Mouse (Mus musculus): ENCODE data around the gene Sorl1.
"Not testable (repeated sequence)": the region's sequence is repeated elsewhere in the genome, so short reads cannot be mapped to it uniquely, and the experiment has no call there.

Sorl1 gene

DNA sequence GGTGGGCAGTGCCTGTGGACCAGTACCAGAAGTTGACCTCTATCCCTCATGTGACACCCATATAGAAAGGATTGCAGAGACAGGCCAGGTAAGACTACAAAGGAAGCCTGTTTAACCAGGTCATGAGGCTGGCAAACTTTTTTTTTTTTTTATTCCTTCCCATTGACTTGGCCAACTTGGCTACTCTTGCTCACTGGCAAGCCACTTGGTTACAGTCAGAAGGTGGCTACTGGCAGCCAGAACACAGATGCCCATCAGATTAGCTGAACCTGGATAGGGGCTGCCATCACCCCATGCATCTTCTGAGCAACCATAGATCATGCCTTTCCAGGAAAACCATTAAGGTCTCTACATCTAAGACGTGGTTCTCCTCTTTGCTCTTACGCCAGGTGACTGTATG is 31.3 kb downstream of the Sorl1 start:
- DNase-seq (ENCODE audit: low read depth), result no peak

DNA sequence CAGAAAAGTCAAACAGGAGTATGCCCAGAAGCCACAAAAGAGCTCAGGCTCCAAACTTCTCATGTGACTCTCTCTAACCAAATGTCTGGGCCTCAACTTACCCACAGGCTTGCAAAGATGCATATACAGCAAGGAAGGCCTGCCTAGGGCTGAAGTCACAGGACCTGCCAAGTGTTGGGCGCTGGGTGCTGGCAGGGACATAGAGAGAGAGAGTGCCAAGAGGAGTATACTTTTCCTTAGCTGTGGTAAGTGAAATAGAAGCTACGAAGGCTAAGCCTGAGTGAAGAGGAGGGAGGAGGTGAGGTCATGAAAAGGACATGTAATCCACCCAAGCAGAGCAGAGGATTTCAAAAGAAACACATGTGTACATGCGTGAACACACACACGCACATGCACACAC is 32.5 kb downstream of the Sorl1 start:
- DNase-seq (ENCODE audit: low read depth), result no peak

DNA sequence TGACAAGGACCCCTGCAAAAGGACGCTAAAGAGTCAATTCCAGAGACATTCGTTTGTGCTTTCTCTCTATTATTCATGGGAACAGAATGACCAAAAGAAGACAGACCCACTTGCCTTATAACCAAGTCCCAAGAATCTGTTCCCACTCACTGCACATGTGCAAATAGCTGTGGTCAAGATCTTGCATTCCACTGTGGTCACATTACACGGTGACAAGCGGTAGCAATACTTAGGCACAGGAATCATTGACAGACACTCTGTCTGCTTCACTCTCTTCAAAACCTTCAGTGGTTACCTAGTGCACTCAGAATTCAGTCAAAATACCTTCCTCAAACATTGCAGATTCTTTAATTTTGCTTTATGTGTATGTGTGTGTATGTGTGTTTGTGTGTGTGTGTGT is 36.2 kb downstream of the Sorl1 start:
- DNase-seq (ENCODE audit: low read depth), result no peak

DNA sequence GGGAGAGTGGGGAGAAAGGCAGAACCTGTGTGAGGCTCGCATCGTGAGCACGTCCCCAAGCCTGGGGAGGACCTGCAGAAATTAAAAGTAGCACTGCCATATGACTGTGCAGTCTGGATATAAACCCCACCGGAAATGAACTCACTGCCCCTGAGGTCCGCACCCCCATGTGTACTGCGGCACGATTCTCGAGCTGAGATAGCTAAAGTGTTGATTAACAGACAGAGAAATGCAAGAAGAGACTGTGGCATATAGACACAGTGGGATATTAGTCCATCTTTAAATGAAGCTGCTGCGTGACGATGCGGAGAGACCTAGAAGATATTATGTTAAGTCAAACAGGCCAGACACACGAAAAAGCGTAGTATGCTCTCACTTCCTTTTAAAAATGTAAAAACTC is 38.1 kb downstream of the Sorl1 start:
- DNase-seq (ENCODE audit: low read depth), result no peak

DNA sequence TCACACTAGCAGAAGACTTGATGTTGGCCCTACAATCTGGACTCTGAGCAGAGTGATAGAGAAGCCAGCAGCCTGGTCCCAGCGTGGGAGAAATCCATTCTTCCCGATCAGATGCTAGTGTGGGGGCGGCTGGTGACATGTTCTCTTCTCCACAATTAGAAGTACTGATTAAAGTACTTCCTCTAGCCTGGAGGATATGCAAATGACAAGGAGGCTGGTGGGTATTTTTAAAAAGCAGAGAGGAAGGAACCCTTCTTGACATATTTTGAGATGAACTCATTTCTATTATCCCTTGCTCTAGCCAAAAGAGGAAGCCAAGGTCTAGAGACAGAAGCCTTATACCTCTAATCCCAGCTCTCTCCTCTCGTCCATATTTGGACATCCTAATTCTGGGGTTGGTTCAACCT is 40.4 kb downstream of the Sorl1 start:
- DNase-seq (ENCODE audit: low read depth), result no peak

DNA sequence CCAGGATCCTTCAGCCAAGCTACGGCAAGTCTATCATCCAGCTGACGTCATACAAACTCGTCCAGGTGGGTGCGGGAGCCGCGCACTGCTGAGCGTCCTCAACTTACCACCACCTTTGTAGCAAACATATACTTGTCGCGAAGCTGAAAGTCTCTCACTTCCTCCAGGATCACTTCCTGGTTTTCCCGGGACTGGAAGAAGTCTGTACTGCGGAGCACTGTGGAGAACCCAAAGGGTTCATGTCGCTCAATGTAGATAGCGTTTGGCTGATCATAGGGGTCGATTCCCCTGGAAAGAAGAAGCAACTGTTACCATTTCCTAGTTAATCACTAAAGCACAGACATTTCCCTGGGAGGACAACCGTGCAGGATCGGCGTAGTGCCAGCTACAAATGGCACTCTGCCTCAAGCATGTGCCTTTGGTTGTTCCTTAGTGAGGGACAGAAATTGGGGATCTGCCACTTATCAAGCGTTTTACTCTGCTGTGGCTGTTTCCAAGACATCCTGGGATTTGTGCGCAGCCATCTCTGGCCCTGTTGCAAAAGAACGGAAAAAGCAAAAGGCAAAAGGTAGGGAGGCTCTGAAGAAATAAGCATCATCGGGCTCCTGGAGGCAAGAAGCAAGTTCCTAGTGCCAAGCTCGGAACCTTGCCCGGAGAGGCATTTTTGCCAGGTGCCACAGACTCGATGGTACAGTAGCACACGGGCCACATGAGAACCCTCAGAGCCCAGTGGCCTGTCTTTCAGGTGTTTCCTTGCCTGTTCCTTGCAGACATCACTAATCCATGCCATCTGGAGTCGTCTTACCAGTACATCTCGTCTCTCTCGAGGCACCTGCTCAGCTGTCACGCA is 42.2 kb downstream of the Sorl1 start:
- DNase-seq (ENCODE audit: low read depth), result no peak

DNA sequence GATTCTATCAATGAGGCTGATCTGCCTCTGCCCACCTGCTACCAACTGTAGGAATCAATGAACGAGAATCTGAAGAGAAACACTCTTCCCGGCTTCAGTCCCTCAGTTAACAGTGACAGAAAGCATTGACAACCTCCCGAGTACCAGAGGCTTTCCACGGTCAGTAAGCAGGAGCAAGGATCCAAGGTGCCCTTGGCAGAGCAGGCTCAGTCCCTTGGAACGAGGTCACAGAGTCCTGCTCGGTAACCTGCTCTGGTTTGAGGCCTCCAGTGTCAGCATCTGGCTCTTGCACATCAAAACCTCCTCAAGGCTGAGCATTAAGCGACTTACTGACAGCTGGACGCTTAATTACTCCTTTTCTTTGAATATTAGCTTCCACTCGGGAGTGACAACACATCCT is 43.4 kb downstream of the Sorl1 start:
- DNase-seq (ENCODE audit: low read depth), result no peak

DNA sequence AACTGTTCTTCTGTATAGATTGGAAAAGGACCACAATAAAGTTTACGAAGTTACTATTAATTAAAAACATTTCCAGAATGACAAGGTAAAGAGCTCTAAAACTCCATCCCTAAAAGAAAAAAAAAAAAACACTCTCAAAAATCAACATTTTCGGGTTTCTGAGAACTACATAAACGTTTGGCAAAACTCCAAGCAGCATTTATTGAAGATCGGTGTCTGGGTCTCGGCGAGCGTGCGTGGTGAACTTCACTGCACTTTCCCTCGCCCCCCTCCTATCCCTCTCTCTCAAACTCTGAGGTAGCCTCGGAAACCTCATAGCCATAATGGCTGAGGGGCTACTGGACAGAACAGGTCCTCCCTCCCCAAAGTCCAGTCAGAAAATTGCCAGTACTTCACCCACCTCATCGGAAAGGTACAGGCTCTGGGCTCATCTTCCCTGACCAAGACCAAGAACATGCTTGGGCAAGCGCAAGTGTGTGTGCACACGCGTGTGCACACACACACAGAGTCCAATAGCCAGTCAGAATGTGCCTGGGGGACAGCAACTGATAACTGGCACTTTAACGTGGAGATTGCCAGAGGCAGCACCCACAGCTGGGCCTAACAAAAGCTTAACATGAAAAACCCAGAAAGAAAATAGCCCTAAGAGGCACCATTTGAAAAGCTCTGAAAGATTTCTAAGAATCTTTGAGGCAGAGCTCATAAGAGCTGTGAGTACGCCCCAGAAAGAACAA is 46.8 kb downstream of the Sorl1 start:
- no peak for DNase-seq (ENCODE audit: low read depth)

DNA sequence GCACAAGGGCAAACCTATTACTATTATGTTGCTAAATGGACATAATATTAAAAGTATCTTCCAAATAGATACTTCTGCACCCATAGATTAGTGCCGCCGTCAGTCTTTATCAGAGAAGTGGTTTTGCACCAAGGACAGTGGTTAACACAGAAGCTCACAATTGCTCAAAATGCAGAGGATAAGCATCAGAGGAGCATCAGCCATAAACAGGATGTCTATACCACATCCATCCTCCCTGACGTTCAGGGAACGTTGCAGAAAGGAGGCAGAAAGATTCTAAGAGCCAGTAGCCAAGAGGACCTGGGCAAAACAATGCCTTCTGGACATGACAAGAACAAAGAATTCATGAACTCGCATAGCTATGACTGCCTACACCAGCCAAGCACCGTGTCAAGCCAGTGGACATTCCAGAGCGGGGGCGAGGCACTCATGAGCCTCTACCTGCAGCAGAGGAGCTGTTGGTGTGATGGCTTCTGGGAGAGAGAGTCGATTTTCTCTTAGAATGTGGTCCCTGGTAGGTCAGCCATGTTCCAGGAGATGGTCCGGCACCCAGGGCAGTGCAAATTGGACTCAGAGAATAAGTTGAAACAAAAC is 47.7 kb downstream of the Sorl1 start:
- no peak for DNase-seq (ENCODE audit: low read depth)

DNA sequence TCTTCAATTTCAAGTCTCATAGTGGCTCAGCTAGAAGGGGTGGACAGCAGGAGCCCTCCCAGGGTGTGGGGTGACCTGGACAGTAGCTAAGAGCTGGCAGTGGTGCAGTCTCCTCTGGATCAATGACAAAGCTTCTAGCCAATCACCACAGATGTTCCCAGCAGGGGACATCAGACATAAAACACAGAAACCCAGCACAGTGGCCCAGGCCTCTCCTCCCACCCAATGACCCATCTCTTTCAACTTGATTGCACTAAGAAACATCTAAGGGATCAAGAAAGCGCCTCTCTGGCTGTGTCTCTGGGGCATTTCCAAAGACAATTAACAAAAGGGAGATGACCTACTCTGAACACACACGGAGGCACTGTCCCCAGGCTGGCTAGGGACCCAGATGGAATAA is 48.9 kb downstream of the Sorl1 start:
- DNase-seq (ENCODE audit: low read depth), result no peak

DNA sequence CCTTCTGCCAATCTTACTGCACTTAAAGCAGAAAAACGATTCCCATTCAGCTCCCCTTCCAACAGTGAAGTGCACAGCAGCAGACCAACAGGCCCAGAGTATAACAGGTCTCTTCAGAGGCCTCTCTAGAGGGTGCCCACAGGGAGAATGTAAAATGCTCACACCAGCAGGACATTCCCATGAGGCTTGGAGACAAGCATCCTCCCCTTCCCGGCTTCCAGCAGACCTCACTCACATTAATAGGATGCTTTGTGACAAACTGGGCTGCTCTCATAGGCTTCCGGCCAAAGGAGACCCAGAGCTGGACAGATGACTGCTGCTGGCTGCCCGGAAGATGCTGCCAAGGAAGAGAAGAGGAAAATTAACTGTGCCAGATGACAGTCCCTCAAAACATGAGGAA is 52.1 kb downstream of the Sorl1 start:
- no peak for DNase-seq (ENCODE audit: low read depth)

DNA sequence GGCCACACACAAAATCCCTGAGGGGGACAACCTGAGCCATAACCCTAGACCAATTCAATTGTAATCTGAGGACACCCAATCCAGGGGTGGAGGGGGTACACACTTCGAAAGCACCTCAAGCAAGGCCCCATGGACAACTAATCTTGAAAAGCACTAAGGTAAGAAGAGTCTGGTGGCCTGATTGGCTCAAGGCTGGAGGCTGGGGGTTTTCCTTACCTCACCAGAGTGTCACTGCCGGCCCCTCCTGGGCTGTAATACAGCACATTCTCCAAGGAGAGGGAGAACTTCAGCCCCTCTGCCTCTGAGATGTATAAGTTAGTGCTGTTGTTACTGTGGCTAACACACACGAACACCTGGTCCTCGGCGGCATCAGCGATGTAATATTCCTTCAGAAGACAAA is 53.2 kb downstream of the Sorl1 start:
- DNase-seq (ENCODE audit: low read depth), result no peak

DNA sequence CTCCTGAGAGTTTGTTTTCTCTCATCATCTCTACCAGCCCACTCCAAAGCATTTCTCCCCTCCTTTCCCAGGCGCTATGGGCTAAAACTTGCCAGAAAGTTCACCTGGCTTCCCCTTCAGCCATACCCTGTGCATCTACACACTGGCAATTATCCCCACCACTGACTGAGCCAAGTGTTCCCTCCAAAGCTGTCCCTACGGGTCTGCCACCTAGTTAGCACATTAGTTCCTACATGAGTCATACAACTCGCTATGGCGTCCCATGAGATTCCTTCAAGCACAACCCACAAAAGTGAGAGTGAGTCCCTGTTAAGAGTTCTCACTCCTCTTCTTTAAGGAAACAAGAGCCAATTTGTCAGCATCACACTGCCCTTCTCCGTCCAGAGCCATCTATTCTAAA is 54.6 kb downstream of the Sorl1 start:
- DNase-seq (ENCODE audit: low read depth), result no peak

DNA sequence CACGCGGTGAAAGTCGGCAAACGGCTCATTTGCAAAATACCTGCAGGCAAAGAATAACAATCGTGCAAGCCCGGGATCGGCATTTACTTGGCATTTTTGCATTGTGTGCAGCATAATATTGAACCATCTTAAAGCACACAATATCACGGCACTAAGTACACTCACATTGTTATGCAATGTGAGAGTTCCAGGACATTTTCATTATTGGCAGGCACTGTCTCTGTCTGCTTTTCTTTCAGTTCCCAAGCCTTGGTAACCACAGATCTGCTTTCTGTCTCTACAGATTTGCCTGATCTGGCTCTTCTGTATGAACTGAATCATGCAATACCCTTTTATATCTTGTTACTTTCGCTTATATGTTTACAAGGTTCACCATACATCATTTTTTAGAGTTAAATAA is 56.1 kb downstream of the Sorl1 start:
- no peak for DNase-seq (ENCODE audit: low read depth)

DNA sequence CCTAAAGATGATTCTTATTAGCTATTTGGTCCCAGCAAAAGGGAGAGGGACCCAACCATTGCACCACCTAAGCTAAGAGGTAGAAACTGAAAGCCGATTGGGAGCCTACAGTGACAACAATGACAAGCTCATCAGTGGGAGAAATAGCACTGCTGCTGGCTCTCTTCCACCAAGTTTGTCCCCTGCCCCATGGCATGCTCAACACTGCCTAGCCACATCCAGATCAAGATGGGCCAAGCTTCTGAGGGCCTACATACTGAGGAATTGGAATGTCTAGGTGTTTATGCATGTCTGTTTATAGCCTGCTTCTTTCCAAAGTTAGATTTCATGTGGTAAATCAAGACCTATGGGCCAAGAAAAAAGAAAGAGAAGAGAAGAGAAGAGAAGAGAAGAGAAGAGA is 58.3 kb downstream of the Sorl1 start:
- no peak for DNase-seq (ENCODE audit: low read depth)

DNA sequence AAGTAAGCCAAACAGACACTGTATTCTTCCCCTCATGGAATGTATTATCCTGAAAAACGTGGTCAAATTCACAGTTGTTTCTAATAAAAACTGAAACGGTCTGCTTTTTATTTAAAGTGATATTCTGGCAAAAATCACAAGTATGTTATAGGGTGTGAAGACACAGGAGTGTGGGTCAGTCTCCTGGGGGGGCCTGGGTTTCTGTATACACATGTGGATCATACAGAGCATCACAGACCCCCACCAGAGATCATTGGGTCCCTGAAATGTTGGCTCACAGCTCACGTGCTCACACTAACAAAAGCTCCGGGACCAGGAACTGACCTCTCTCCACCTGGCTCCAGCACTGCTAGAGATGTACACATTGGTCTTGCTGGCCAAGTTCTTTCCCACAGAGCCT is 60.7 kb downstream of the Sorl1 start:
- DNase-seq (ENCODE audit: low read depth), result no peak

DNA sequence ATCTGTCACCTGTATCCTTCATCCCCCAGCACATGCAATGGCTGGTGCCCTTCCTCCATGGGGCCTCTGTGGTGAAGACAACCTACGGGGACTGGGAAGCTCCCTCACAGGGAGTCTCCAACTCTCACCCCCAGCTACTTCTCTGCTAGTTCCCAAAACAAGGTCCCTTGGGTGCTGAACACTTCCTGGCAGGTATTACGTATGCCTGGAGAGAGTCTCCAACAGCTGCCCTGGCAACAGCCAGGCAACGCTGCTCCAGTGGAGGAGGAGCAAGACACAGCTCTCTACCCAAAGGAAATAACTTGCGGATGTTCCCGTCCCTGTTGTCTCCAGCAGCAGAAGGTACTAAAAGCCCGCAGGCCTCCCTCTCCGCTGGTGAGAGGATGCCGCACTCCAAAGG is 61.8 kb downstream of the Sorl1 start:
- no peak for DNase-seq (ENCODE audit: low read depth)

DNA sequence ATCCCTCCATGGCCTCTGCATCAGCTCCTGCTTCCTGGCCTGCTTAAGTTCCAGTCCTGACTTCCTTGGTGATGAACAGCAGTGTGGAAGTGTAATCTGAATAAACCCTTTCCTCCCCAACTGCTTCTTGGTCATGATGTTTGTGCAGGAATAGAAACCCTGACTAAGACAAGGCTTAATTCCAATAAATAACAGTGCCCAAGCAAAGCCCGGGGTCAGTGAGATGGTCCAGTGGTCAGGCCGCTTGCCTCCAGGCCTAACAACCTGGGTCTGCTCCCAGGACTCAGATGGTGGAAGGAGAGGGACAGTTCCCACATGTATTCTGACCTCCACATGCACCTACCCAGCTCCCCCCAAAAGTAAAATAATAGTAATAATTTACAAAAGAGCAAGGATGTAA is 65.1 kb downstream of the Sorl1 start:
- DNase-seq (ENCODE audit: low read depth), result not testable (repeated sequence)

DNA sequence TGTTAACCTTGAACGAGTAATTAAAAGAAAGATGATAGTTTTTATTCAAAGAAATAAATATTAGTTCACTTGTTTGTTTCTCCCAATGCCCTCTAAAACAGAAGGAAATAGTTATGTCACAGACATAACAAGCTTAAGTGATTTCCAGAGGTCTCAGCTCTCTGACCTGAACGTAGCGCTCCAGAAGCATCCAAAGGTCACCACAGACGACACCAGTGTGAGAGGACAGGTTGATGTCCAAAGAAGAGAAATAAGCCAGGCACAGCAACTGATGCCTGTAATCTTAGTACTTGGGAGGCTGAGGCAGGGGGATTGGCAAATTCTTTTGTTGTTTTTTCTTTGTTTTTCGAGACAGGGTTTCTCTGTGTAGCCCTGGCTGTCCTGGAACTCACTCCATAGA is 67.5 kb downstream of the Sorl1 start:
- no peak for DNase-seq (ENCODE audit: low read depth)

DNA sequence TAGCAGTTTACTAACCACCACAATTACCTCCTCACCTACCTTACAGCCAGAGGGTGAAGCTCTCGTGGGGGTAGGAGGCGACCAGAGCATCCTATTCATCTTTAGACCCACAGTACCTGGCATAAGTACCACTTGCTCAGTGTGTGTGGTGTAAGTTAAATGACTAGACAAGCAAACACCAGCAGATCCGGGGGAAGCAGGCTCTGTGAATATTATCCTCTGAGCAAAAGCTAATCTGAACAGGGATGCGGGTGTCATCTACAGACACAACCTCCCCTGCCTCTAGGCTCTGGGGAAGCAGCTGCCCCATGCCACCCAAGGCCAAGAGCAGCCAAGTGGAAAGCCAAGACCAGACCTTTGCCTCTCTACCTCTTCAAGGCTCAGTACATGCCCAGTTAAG is 68.7 kb downstream of the Sorl1 start:
- DNase-seq (ENCODE audit: low read depth), result no peak

DNA sequence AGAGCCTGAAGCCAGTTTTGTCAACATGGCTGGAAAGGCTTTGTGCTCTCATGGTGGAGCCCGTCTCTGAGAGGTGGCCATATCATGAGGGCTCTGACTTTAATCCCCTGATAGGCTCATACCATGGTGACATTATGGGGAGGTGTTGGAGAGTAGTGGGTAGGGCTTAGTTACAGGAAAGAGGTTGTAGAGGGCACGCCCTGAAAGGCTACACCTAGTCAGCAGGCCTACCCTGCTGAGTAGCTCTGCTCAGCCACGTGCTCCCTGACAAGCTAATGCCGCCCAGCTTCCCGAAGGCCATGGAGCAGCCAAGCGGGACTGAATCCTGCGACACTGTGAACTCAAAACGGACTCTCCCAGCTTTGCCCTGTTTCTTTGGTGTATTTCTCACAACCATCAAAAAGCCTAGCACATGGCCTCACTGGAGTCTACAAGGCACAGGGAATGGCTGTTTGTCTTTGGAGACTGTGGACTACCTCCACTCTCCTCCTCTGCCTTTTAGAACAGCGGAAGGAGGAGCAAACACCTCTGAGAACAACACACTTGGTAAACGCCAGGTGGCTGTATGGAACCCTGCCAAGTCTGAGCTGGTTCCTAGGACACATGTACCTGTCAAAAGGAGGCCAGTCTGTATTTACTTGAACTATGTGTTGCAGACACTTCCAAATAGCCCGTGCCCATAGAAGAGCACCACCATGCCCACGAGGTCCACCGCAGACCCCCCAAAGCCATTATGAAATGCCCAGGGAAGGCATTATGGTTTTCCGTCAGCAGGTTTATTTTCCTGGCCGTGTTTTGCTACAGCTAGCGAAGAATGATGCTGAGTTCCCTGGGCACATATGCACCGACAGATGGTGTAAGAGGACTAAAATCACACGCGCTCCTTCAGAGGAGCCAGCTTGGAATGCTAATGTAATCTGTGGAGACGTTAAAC is 69.5 kb downstream of the Sorl1 start:
- no peak for DNase-seq (ENCODE audit: low read depth)

DNA sequence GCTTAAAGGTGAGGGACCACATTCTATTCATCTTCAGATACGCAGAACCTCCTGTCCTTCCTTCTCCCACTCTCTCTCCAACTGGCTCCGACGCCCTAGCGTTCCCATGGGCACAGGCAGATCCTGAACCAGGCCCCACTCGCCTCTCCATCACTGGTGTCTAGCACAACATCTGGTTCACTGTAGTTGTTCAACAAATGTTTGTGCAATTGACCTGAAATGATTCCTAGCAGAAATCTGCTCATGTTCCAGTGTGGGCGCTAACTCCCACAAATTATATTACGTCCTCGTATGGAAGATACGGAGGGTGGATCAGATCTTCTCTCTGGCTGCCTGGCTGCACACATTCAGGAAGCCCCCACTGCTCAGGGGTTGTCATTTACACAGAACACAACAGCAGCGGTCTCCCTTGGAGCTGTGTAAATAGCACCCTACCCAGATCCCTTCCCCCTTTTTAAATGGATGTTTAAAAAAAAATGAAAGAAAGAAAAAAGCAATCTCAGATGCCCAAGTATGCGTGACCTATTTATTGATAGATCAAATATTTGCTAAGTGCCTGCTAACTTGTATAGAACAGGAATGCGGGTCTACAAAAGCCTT is 70.4 kb downstream of the Sorl1 start:
- DNase-seq (ENCODE audit: low read depth), result no peak

Data from c-Kit-positive CD71-negative TER-119-negative erythroid progenitor cells, embryonic 14.5 days (primary cell).